Mouse (Mus musculus): ENCODE measurements around the gene Ptprq.

The Ptprq gene

GRCm38 (mm10) chr10:107719806-107720205 is at the start of gene Ptprq:
TSS of gene Ptprq (minus strand) at chr10:107720051.
- DNase-seq (ENCODE audit: low spot score), result no peak

- DNase-seq (ENCODE audit: low spot score), result no peak
Observed at GRCm38 (mm10) chr10:107759624-107760023, 39.8 kb upstream of the Ptprq start.

DNA sequence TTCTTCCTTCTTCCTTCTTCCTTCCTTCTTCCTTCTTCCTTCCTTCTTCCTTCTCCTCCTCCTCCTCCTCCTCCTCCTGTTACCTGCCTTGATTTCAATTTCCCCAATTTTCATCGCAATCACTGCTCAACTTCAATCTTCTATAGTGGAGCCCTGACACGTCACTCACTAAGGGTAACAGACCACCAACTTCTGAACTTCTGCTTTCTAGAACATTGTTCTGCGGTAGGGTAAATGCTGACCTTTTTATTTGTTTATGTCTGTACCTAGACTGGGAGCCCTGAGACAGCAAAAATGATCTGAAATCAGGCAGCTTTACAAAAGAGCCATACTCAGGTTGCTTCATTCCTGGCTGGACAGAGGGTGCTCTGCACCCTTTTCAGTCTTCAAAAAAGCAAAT is 33.6 kb upstream of the Ptprq start:
- no peak for DNase-seq (ENCODE audit: low spot score)

- DNase-seq (ENCODE audit: low spot score), result no peak
Observed at GRCm38 (mm10) chr10:107752351-107753143, 32.7 kb upstream of the Ptprq start.

DNA sequence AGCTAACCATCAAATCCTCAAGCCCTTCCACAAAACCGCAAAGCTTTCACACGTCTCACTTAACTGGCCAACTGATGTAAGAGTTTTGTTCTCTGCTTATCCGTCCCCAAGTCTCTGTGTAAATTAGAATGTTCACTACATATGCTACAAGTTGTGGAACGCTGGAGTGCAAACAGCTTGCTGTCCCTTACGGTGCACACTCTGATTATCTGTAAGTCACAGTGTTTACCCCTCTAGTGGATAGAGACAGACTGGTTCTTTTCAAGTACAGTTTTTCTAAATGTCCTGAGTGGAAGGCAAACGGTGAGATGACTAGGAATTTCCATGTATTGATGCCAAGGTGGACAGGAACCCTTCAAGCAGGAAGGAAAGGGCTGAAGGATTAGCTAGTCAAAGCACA is 32.1 kb upstream of the Ptprq start:
- DNase-seq (ENCODE audit: low spot score), result no peak

DNA sequence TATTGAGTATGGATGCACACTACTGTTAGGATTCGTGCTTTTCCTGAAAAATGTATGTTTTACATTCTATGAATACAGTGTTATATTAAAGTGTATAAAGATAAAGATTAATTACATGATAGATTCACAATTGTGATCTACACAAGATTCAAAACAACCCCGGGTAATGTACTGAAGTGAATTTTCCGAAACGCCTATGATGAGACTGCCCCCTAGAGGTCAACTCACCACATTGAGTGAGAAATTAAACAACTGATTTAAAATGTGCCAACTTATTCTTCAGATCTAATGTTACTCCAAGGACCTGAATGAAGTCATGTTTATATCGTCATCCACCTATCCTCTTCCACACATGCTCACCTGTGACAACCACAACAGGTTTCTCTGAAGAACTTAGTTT is 27.7 kb upstream of the Ptprq start:
- DNase-seq (ENCODE audit: low spot score), result no peak

DNA sequence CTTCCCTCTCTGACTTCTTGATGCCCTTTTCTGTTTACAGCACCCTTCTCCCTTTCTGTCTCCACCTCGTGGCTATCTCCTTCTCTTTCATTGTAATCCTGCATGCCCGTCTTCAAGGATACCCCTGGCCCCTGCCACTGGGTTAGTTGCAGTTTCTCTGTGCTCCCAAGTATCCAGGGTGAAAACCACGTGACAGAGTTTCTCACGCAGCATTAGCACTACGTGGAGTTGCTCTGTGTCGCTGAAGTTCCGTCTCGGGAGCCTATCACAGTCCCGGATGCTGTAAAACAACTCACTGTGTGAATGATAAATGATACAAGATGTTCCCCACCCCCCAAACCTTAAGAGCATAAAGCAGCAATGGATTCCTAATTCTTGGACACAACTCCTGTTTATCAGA is 26.9 kb upstream of the Ptprq start:
- no peak for DNase-seq (ENCODE audit: low spot score)

GRCm38 (mm10) chr10:107739815-107740214 is 20.0 kb upstream of the Ptprq start:
- no peak for DNase-seq (ENCODE audit: low spot score)

- no peak for DNase-seq (ENCODE audit: low spot score)
Observed at GRCm38 (mm10) chr10:107737743-107738142, 17.9 kb upstream of the Ptprq start.

GRCm38 (mm10) chr10:107735448-107735847 is 15.6 kb upstream of the Ptprq start:
- no peak for DNase-seq (ENCODE audit: low spot score)

DNA sequence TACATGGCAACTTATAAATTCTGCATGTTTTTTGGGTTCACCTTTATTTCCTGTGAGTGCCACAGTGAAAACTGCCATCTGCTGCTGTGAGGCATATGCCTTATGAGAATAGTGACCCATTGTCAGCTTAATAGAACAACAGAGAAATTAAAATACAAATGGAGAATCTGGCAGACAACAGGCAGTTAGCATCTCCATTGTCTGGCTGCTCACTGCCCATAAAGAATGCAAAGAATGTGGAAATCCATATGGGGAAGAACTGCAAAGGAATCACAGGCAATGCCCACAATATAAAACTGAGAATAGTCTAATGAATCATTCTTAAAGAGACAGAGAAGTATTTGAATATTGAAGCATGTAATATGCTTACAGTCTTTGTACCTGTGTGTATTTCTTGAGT is 14.5 kb upstream of the Ptprq start:
- no peak for DNase-seq (ENCODE audit: low spot score)

- DNase-seq (ENCODE audit: low spot score), result no peak
Observed at GRCm38 (mm10) chr10:107725631-107726030, 5.8 kb upstream of the Ptprq start.

GRCm38 (mm10) chr10:107704443-107704842 is 15.4 kb downstream of the Ptprq start:
- no peak for DNase-seq (ENCODE audit: low spot score)

DNA sequence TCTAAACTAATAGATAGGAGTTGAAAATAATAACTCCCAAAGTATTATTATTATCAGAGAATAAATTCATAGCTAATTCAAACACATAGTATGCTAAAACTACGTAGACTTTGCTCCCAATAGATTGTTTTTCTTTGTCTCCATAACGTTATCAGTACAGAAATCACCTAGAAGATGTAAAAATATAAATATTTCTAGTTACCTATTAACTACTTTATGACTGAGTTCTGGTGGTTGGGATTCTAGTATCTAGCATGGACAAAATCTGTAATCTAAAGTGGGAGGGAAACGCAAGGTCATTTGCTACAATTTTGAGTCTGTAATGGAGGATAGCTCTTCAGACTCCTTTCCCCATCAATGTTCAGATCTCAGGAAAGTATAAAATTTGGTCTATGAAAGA is 18.9 kb downstream of the Ptprq start:
- no peak for DNase-seq (ENCODE audit: low spot score)

GRCm38 (mm10) chr10:107698716-107699115 is 21.1 kb downstream of the Ptprq start:
- DNase-seq (ENCODE audit: low spot score), result no peak

GRCm38 (mm10) chr10:107697177-107697576 is 22.7 kb downstream of the Ptprq start:
- DNase-seq (ENCODE audit: low spot score), result no peak

DNA sequence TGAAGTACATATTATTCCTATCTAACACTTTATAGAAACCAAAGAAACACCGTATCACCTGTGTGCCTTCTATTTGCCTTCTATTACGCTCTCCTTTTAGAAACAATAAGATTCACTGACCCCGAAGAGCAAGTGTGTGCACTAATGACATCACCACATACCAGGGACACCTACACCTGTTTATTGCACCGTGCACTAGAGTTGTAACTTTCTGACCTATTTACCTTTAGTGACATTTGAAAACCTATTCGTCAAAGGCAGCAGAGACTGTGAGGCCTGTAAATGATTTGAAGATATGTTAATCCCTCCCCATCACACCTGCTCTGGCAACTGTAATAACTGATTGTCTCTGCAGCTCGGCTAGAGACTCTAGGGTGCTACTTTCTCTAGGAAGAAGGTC is 32.5 kb downstream of the Ptprq start:
- DNase-seq (ENCODE audit: low spot score), result no peak

- DNase-seq (ENCODE audit: low spot score), result no peak
Observed at GRCm38 (mm10) chr10:107675994-107676393, 43.9 kb downstream of the Ptprq start.

GRCm38 (mm10) chr10:107668374-107669094 is 51.3 kb downstream of the Ptprq start:
- DNase-seq (ENCODE audit: low spot score), result no peak

DNA sequence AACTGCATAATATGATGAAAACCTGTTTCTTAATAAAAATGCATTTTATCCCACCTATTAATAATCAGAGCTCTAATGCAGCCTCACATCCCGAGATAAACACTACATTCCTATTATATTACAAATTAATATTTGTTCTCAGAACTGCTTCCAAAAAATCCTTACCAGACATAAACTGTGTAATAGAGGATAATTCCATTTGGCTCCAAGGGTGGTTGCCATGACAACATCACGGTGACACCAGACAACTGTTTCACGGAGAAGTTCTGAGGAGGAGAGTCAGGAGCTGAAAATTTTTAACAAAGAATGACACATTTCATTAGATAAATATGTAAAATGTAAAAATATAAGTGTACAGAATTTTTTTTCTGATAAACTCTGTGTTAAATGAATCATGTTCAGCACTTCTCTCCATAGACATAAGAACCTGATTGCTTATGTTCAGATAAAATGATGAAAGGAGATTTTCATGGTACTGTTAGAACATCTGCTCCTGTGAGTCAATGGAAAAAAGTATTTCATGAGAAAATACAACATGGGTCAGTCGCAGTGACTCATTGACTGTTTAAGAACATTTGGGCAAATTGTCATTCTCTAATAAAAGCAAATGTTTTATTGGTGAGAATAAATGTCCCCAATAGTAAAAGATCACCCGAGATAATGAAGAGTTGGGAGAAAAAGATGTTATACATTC is 57.3 kb downstream of the Ptprq start:
- DNase-seq (ENCODE audit: low spot score), result no peak

- DNase-seq (ENCODE audit: low spot score), result no peak
Observed at GRCm38 (mm10) chr10:107661970-107662369, 57.9 kb downstream of the Ptprq start.

DNA sequence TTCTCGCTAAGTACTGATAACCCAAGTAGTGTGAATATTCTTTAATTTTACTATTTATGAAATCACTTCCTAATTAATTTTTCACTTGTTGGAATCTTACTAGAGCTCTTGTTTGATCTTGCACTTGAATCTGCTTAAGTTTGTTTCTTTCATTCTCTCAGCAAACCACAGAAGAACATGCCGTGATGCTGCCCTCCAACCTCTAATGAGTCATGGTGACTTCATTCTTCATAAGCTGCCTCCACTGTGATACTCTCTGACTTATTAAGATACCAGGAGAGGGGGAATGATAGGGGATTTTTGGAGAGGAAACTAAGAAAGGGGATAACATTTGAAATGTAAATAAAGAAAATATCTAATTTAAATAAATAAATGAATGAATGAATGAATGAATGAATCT is 60.7 kb downstream of the Ptprq start:
- DNase-seq (ENCODE audit: low spot score), result no peak

GRCm38 (mm10) chr10:107649687-107650086 is 70.2 kb downstream of the Ptprq start:
- no peak for DNase-seq (ENCODE audit: low spot score)

Measured in yolk sac, embryonic 10.5 days (tissue).